Mouse (Mus musculus) cerebellum, postnatal 4 days (tissue): ENCODE results near the gene Fmnl2.

Source experiments
- DNase-seq, 2 experiments: peaks; one replicate each; pipeline ENCODE4 v3.0.0; 2022; ENCODE audit warnings: low spot score in 2 of 2, mixed read lengths in 1 of 2

The Fmnl2 gene

DNA sequence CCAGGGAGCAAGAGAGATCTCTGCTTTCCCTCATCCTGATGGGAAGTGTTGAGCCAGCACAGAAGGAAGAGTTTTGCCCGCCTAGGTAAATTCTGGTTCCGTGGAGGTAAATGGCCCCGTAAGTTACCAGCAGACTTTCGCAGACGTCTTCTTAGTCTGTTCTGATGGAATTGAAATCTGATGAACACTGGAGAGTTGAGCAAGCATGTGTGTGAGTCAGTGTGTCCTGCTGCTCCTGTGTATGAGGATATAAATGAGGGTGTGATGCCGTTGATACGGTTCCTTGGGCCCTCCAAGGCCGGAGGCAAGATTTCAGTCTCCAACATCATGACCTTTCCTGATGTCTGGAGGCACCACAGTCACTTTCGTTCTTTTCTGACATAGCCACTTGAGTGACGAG lies 98.2 kb downstream of the Fmnl2 start:
- DNase-seq = no peak

DNA sequence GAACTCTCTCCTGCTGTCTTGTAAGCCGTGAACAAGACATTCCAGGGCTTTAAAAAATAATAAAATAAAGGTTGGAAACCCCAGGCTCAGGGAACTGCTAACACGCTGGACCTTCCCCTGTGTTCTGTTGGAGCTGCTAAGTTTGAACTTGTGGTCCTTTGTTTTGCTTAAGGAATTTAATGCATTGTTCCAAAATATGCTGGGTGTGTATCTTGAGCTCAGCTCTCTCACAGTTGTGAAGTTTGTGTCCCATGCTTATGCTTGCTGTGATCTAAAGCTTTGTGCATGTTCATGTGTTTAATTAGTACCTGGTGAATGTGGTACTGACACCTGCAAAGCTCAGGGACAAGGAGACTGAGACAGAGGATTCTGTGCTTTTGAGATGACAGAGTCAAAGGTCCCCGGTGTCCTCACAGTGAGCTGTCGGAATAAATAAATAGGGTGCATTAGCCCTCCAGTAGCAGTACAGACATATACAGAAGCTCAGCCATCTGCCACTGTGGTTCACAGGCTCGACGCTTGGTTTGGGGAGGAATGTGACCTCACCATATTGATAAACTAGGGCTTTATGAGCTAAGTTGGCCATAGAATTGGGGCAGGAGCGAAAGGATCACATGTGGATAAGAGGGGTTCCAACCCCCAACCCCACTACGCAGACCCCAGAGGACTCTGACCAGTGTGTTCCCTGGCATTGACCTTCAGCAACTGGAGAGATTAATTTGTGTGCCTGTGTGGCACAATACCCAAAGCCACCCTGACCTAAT lies 100.3 kb downstream of the Fmnl2 start:
- DNase-seq = no peak

DNA sequence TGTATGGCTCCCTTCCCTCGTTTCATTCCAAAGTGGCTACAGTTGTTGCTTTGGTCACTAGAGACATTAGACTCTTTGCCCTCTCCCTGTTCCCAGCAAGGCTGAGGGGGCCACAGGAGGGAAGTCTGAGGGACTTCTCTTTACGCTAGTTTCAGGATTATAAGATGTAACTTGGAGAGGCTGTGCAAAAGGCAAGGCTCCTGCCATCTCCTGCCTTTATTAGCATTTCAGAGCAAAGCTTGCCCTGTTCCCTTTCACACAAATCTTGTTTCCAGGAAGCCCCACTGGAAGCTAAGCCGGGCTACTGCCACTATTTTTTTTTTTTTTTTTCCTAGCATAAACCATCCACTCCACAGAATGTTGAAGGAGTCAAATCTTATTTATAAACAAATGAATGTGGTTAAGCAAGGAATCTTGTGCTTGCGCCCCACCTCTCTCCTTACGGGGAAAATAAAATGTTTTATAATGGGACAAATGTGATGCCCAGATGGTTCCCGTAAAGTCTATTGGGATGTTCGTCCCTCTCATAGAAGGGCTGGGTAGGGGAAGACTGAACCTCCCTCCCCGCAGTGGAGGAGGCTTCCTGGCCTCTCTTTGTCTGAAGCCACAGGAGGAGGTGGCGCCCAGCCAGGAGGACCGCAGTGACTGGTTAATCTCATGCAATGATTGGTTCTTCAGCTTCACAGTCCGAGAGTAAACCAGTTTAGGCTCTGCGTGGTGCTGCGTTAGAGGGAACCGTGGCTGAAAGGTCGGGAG lies 101.1 kb downstream of the Fmnl2 start:
- DNase-seq = peak; percentile 66 to 82

DNA sequence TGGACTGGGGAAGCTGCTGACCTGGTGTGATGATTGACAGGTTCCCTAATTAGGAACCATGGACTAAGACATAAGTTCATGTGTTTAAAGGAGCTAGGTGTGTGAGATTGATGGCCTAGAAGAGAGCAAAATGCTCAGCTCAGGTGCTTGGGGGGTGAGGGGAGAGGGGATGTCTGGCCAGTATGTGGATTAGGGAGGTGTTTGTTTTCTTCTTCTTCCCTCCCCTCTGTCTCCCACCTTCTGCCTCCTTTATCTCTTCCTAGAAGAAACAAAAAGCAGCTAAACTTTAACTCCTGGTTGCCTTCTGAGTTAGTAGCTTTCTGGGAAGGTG lies 101.6 kb downstream of the Fmnl2 start:
- DNase-seq = no peak

DNA sequence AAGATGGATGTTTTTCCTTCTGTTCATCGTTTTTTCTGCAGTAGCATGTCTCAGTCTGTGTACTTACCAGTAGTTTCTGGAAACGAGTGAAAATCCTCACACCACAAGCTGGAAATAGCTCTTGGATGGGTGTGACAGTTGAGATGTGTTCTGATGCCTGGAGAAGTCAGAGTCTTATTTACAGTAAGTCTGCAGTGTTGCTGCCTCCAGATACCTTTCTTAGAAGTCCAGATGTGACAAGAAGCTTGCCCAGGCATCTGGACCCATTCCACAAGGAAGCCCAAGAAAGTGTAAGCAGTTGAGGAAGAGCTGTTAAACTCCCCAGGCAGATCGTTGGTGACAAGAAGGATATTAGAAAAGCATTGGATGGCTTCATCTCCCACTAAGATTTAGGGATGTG lies 102.3 kb downstream of the Fmnl2 start:
- DNase-seq = no peak

DNA sequence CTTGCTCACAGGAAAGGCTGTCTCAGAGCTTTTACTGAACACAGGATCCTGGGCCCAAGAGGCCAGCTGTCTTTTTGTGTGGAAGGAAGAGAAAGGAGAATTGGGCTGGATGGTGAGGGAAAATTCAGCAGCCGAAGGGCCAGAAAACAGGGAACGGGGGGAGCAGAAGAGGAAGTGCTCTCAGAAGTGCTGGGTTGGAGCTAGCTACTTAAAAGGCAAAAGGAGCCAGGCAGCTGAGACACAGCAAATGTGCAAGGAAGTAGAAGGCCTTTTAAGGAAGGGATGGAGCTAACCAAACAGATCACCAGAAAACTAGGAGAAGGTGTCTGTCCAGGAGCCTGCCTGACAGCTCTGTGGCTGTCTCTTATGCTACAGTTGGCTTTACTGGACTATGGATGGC lies 103.0 kb downstream of the Fmnl2 start:
- DNase-seq = no peak

DNA sequence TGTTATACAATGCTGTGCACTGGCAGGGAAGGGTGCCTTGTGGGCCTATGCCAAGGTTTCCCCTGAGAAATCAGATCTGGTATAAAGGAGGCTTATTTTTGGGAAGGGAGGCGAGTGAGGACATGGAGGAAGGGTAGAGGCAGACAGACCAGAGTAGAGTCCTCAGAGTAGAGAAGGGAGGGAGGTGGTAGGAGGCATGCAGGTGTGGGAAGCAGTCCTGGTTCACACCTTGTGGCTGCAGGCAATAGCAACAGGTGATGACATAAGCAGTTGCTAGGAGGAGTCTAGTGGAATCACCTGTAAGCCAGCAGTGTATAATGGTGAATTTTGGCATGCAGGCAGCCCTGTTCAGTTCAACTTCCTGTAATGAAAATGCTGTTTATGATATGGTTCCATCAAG lies 105.8 kb downstream of the Fmnl2 start:
- no peak for DNase-seq

DNA sequence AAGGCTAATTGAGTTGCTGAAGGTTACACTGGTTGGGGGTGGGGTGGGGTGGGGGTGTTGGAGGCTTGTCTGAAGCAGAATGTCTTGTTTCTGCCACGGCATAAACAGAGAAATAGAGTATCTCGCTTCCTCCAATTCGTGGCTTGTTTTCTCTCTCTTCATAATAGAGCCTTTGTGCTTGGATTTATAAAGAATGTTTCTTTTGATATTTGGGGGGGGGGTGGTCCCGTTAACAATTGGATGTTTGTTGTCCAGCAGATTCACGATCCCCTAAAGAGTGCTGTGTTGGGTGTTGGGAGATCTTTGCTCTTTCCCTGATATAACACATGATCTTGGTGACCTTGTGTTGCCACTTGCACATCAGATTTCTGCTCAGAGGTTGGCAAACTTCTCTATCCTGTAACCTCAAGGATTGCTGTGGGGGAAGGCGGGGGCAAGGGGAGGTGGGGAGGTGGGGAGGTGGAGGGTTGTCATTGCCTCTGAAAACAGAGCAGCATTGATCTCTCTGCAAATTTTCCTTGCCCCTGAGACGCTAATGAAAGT lies 106.8 kb downstream of the Fmnl2 start:
- DNase-seq = no peak

DNA sequence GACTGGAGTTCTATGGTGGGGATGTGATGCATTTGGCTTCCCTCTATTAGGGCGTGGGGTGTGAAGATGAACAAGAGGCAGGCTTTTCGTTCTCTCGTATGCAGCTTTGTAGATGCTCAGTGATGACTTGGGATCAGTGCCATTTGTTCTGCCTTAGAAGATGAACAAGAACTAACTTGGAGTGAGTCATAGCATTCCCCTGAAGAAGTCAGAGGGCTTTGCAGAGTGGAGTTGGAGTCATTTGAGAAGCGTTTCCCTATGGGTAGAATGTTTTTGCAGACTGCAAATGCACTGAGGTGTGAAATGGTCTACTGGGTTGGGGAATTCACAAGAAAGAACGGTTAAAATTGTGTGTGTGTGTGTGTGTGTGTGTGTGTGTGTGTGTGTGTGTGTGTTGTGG lies 108.6 kb downstream of the Fmnl2 start:
- DNase-seq = no peak

DNA sequence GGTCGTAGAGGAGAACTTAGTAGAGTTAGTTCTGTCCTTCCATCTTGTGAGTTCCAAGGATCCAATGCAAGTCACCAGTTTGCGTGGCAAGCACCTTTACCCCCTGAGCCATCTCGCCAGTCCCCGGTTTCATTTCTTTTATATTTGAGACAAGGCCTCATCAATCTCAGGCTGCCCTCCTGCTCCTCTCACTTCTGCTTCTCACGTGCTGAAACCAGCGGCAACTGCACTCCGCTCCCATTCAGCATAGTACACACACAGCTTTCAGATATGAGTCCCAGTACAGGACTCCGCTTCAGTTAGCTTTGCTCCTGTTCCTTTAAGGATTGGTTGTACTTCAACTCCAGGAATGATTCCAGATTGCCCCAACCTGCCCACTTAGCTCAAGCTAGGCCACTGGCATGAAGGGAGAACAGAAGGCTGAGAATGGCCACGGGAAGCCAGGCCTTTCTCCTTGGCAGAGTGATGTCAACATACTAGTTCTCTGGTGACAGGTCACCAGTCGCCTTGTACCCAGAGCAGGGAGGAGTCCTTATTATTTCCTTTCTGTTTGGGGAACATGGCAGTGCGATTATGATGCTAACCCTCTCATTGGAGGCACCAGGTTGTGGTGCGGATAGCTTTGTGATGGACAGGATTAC lies 109.3 kb downstream of the Fmnl2 start:
- no peak for DNase-seq

DNA sequence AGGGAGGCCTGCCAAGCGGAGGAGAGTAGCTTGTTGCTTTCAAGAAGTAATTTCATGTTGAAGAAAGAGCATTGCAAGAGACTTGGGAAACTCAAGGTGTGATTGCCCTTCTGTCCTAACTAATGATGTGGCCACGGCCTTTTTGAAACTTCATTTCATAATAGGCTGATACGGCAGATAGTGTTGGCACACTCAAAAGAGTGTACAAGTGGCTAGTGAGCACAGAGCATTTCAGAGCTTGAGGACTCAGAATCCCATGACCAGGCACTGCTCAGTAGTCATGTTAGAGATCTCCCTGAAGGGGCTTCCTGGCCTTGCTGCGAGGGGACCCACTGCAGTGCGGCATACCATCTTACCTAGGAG lies 109.8 kb downstream of the Fmnl2 start:
- DNase-seq = no peak

DNA sequence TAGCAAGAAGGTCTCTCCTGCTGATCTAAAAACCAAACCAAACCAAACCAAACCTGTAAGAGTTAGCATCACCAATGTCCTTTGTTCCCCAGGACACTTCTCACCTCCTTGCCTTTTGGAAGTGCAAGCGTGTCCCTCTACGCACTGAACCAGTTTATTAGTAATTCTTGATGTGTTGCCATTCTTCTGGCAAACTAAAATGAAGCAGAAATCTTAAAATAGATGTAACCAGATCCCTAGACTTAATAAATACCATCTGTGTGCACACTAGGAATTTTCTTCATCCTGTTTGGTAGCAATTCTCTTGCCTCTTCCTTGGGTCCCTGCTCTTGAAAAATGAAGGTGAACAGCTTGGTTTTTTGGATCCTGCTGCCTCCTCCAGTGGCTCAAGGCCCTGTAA lies 111.2 kb downstream of the Fmnl2 start:
- DNase-seq = no peak

DNA sequence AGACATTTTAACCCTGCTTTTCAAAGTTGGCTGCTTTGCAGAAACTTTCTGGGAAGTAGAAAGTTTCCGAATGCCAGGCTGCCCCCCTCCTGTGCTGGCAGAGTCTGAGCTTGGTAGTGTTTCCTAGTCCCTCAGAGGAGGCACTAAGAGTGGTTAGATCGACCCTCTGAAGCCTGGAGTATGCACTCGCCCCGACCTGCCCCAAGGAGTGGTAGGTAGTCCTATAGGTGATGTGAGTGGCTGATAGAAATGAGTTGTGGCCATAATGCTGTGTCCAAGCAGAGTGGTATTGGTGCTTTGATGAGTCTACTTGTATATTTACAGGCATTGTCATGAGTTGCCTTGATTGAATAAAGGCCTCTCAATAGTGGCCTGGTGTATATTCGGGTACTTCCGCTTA lies 116.4 kb downstream of the Fmnl2 start:
- DNase-seq = no peak

DNA sequence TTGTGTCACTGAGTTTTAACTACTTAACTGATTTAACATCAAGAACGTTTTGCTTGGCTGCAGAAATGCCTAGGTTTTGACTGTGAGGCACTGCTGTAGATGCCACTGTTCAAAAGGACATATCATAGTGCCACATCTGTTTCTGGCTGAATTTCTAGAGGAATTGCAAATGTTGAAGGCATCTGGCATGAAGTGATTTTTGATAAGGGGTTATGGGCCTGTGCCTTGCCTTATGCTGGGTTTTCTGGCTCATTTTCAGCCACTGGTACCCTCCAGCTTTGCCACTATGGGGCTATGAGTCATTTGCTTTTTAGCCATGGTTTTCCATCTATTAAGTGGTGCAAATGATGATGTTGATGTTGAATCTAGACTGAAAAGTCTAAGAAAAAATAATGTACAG lies 117.1 kb downstream of the Fmnl2 start:
- DNase-seq = no peak

DNA sequence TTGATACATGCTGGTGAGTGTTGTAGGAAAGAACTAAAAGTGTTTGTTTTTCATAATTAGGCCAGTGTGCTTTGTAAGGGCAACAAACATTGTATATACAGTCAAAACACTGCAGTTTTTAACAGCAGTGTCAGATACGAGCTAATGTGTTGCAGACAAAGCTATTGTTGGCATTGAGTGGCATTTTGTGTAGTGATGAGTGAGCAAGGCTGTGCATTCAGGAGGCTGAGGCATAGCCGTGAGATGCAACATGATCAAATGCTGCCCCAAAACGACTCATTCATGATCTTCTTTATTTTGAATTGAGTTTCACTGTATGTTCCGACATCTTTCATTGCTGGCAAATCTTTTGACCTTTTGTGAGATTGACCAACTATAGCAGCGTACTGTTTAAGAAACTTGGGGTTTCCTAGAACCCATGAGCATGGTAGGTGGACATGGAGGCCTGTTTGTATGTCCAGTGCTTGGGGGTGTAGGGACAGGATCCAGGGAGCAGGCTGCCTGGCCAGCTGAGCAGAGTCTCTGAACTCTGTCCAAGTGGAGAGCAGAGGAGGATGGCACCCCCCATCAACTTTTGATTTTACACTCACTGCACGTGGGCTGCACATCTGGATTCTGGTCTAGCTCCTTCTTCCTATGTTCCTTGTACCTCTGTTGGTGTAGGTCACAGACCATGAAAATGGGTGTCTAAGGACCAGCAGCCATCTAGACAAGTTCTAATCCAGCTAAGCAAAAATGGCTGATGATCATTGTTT lies 120.4 kb downstream of the Fmnl2 start:
- DNase-seq = no peak

DNA sequence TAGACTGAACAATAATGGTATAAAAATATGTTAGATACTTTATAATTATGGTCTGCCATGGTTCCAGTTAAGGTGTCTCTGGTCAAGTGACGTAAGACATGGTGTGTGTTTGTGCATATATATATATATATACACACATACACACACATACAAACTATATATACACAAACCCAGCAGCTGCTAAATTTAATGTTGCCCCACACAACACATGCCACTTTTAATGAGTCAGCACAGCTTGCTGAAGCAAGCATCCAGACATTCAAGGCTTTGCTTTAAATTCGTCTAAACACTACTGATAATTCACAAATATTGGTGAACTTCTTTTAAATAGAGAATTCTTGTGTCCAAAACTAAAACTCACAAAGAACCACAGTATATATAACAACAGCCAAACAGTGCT lies 121.1 kb downstream of the Fmnl2 start:
- no peak for DNase-seq

DNA sequence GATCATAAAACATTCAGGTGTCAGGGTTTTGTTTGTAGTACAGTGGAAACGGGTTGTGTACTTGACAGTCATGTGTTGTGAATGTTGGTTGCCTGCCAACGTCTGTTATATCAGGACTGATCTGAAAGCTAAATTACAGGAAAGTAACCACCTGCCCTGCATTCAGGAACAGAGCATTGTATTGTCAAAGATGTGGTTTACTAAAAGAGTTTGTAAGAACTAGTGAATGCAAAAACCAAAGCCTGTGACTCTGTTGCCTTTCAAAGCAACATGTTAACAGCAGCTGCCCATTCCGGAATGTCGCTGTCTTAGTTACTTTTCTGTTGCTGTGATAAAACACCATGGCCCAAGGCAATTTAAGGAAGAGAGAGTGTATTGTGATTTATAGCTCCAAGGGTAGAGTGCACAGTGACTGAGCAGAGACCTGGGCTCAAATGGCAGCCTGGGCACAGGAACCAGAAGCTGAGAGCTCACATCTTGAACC lies 121.7 kb downstream of the Fmnl2 start:
- no peak for DNase-seq

DNA sequence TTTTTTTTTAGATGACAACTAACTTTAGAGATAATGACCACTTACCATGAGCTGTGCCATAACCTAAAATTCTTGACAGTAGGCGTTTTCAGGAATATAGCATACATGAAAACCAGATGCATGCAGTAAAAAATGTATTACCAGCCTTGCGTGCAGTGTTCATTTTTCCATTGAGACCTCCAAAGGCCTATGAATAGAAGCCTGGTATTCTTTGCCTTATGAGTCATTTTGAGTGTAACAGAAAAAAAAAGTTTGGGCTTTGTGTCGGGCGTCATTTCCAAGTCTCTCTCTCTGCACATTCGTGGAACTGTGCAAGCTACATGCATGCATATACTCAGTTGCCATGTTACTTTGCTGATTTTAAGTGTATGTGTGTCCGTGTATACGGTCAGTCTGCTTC lies 123.5 kb downstream of the Fmnl2 start:
- no peak for DNase-seq

DNA sequence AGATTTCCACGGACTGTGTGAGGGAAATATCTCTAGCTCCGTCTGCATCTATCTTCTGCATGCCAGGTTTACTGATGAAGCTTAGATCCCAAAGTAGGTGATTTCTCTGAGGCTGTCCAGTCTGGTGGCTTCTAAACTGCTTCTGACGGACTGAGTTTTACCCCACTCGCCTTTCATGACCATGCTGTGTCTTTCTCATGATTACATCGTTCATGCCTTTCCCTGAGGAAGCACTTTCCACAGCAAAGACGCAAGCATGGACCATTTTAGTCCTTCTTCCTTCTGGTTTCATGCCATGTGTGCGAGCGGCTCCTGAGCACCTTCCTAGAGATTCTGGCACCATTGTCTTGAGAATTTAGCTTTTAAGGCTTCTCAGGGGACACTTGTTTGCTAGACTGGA lies 123.9 kb downstream of the Fmnl2 start:
- DNase-seq = no peak

DNA sequence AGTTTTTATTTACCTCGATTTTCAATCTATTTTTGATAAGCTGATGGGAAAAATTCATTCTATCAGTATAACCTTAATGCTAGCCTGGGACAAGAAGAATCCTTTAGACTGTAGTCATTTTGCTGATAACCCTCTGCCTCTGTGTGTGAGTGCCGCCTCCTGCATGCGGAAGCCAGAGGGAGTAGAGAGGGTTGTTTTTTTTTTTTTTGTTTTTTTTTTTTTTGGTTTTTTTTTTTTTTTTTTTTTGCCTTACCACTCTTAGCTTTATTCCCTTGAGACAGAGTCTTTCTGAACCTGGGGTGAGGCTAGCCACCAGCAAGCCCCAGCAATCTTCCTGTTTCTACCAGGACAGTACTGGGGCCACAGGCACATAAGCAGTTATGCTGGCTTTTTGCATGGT lies 124.8 kb downstream of the Fmnl2 start:
- DNase-seq = no peak

DNA sequence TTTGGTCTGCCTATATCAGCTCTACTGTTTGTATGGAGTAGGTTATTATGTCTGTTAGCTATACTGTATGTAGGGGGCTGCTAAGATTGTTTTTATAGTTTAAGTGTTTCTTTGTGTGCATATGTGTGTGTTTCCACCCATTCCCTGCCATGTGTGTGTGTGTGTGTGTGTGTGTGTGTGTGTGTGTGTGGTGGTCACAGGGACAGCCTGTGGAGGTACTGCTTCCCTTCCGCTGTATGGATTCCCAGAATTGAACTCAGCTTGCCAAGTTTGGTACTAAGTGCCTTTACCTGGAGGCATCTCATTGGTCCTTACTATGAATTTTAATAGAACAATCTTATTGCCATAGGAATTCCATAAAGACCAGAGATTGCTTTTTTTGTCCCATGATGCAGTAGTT lies 126.9 kb downstream of the Fmnl2 start:
- no peak for DNase-seq

DNA sequence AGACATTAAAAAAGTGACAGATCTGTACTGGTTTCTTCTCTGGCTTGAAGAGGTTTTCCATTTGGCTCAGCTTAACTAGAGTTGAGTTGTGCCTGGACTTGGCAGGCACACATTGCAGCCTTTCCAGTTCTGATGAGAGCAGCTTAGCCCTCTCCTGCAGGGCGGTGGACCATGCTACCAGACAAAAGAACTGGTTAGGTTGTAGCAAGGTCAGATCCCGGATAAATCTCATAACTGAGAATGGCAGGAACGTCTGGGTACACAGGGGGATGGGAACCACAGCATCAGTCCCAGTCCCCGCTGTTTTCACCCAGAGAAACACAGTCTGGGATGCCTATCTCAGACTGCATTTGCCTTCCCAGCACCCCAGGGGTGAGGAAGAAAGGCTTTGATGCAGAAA lies 127.5 kb downstream of the Fmnl2 start:
- DNase-seq = peak in 1 of 2 experiments; percentile 20
